Mouse (Mus musculus) midbrain, postnatal 0 days (tissue): ENCODE results near the gene Rasgef1c. TPM values are rescaled to one million over a fixed set of nuclear protein-coding genes. Genes with fewer than 3 reads are reported as not detected.

Experiments
- ATAC-seq: fragments of 200-750 bp; cut with Nextera tagmentation; 2 replicates; pipeline ENCODE4 v1.8.0; 2017; ENCODE audit warnings: moderate number of reproducible peaks, mild to moderate bottlenecking, moderate TSS enrichment, moderate library complexity; ENCODE audit not compliant: low FRiP score
- DNase-seq: peaks from one replicate; pipeline ENCODE4 v3.0.0-alpha.2; 2015; ENCODE audit warnings: low spot score
- H3K27ac ChIP-seq: fragments of 300-500 bp; sonication (generic); 2 replicates; pipeline ENCODE4 v1.5.1; 2014; ENCODE audit warnings: low read depth, mild to moderate bottlenecking, low read length, mixed read lengths
- H3K27me3 ChIP-seq: fragments of 300-500 bp; sonication (generic); 2 replicates; pipeline ENCODE4 v1.6.1; 2014; ENCODE audit warnings: low read length, control low read depth, mixed read lengths; ENCODE audit not compliant: insufficient read depth
- H3K36me3 ChIP-seq: fragments of 300-500 bp; sonication (generic); 2 replicates; pipeline ENCODE4 v1.6.1; 2014; ENCODE audit warnings: low read length, control low read depth, mixed read lengths; ENCODE audit not compliant: insufficient read depth
- H3K4me1 ChIP-seq: fragments of 300-500 bp; sonication (generic); 2 replicates; pipeline ENCODE4 v1.6.1; 2014; ENCODE audit warnings: mild to moderate bottlenecking, control low read depth, antibody characterized with exemption, low read length, mixed read lengths; ENCODE audit not compliant: insufficient read depth
- H3K4me2 ChIP-seq: fragments of 300-500 bp; sonication (generic); 2 replicates; pipeline ENCODE4 v1.6.1; 2014; ENCODE audit warnings: low read depth, mild to moderate bottlenecking, low read length, mixed read lengths; ENCODE audit not compliant: poor library complexity, severe bottlenecking
- H3K4me3 ChIP-seq: fragments of 300-500 bp; sonication (generic); 2 replicates; pipeline ENCODE4 v1.5.1; 2014; ENCODE audit warnings: low read depth, mild to moderate bottlenecking, low read length, moderate library complexity
- H3K9ac ChIP-seq: fragments of 300-500 bp; sonication (generic); replicated peaks from 2 replicates; pipeline ENCODE4 v1.6.1; 2014; ENCODE audit warnings: mild to moderate bottlenecking, low read length, moderate library complexity, mixed read lengths; ENCODE audit not compliant: poor library complexity, severe bottlenecking
- H3K9me3 ChIP-seq: fragments of 300-500 bp; sonication (generic); 2 replicates; pipeline ENCODE4 v1.6.1; 2016; ENCODE audit warnings: low read length, control low read depth
- CTCF ChIP-seq: IDR thresholded peaks from 2 replicates; pipeline ENCODE4 v1.5.1; 2016; ENCODE audit warnings: antibody characterized with exemption, mild to moderate bottlenecking
- WGBS: fragments of 180-500 bp; shearing (Covaris S2); extraction: QIAGEN DNeasy Blood & Tissue Kit; methylation state at CpG from one replicate; pipeline ENCODE4 v1.1.7; 2014; 5-methylcytosine and 5-hydroxymethylcytosine counted together
- polyA plus RNA-seq: library from polyadenylated mRNA; unstranded; fragments of >200 nt; fragmentation: Nextera tagmentation; extraction: Ambion mirVana; gene quantifications from 2 replicates; pipeline ENCODE4 v1.2.1, GENCODE M21; 2015
- total RNA-seq: library from RNA; depleted of rRNA; stranded (reverse); fragments of >200 nt; gene quantifications from 2 replicates; pipeline ENCODE4 v1.2.3, GENCODE M21; 2014

Gene Rasgef1c
- total and polyA plus RNA-seq, 2 experiments from 2014 or later: 43.3 to 45.7 TPM

- no peaks in the 10 kb centered on the region for H3K9me3 ChIP-seq
- no peaks in the 10 kb centered on the region for H3K27me3 ChIP-seq
- DNase-seq (no peak), ATAC-seq (no peak)
- H3K4me1 ChIP-seq: no peaks in the 10 kb centered on the region
- no peak overlapping the region for H3K4me2 ChIP-seq
- H3K36me3 ChIP-seq: peaks cover 5% of the 10 kb centered on the region; the same call in 1 of the 2 replicates
- H3K4me3 ChIP-seq: no peak overlapping the region
- no peak for TF ChIP-seq CTCF
- 92% methylated on average over 5 of the region's 5 CpGs for whole genome bisulfite sequencing
- H3K27ac ChIP-seq: no peak overlapping the region
- no peak overlapping the region for H3K9ac ChIP-seq
Observed at GRCm38 (mm10) chr11:49891993-49892392, 9.6 kb upstream of the Rasgef1c start.

- no peak for DNase-seq
- Histone ChIP-seq H3K4me2 (no peak overlapping the region), H3K36me3 (peaks cover 2% of the 10 kb centered on the region; the same call in 1 of the 2 replicates), H3K4me1 (no peaks in the 10 kb centered on the region), H3K27me3 (no peaks in the 10 kb centered on the region), H3K9ac (no peak overlapping the region), H3K27ac (no peak overlapping the region), H3K9me3 (no peaks in the 10 kb centered on the region), H3K4me3 (no peak overlapping the region)
- 70% methylated on average over 11 of the region's 11 CpGs for WGBS
- TF ChIP-seq CTCF: no peak
- ATAC-seq: no peak
Observed at GRCm38 (mm10) chr11:49893806-49894205, 7.8 kb upstream of the Rasgef1c start.

- Histone ChIP-seq H3K4me1 (no peaks in the 10 kb centered on the region), H3K4me2 (no peak overlapping the region), H3K9me3 (no peaks in the 10 kb centered on the region), H3K4me3 (no peak overlapping the region), H3K9ac (no peak overlapping the region), H3K27ac (no peak overlapping the region), H3K27me3 (peaks cover 9% of the 10 kb centered on the region; the same call in 1 of the 2 replicates), H3K36me3 (no peaks in the 10 kb centered on the region)
- 63% methylated on average over 6 of the region's 6 CpGs for WGBS
- TF ChIP-seq CTCF: no peak
- DNase-seq (no peak), ATAC-seq (no peak)
Observed at GRCm38 (mm10) chr11:49895966-49896590, 5.6 kb upstream of the Rasgef1c start.

GRCm38 (mm10) chr11:49900043-49900442 is 1.6 kb upstream of the Rasgef1c start:
- no peaks in the 10 kb centered on the region for H3K9me3 ChIP-seq
- peaks cover 9% of the 10 kb centered on the region; the same call in 1 of the 2 replicates for H3K27me3 ChIP-seq
- H3K4me3 ChIP-seq: no peak overlapping the region
- H3K27ac ChIP-seq: no peak overlapping the region
- ATAC-seq (no peak), DNase-seq (no peak)
- H3K4me1 ChIP-seq: 0 out of 2 replicates have a peak, but pooled peaks cover 4% of the 10 kb centered on the region
- H3K4me2 ChIP-seq: no peak overlapping the region
- WGBS: 78% methylated on average over 6 of the region's 6 CpGs
- H3K9ac ChIP-seq: no peak overlapping the region
- H3K36me3 ChIP-seq: no peaks in the 10 kb centered on the region
- TF ChIP-seq CTCF: no peak

GRCm38 (mm10) chr11:49900962-49901658 is 525 bp upstream of the Rasgef1c start:
- peak overlapping the region; percentile 77 for H3K4me3 ChIP-seq
- ATAC-seq: peak; percentile 24; the same call in 1 of the 2 replicates

GRCm38 (mm10) chr11:49903333-49903732 is 1.7 kb downstream of the Rasgef1c start:
- H3K4me1 ChIP-seq: 0 out of 2 replicates have a peak, but pooled peaks cover 4% of the 10 kb centered on the region
- peak; percentile 82 for TF ChIP-seq CTCF
- ATAC-seq (no peak), DNase-seq (peak; percentile 64)
- H3K27ac ChIP-seq: no peak overlapping the region
- no peaks in the 10 kb centered on the region for H3K9me3 ChIP-seq
- no peaks in the 10 kb centered on the region for H3K36me3 ChIP-seq
- peaks cover 9% of the 10 kb centered on the region; the same call in 1 of the 2 replicates for H3K27me3 ChIP-seq
- 9% methylated on average over 7 of the region's 7 CpGs for WGBS
- H3K9ac ChIP-seq: no peak overlapping the region
- H3K4me2 ChIP-seq: no peak overlapping the region
- no peak overlapping the region for H3K4me3 ChIP-seq

More at GRCm38 (mm10) chr11:49900962-49901658, 525 bp upstream of the Rasgef1c start:
- H3K9me3 ChIP-seq: no peaks in the 10 kb centered on the region
- no peak overlapping the region for H3K27ac ChIP-seq
- DNase-seq: no peak
- no peaks in the 10 kb centered on the region for H3K36me3 ChIP-seq
- H3K4me2 ChIP-seq: peak overlapping the region; percentile 83
- 0 out of 2 replicates have a peak, but pooled peaks cover 4% of the 10 kb centered on the region for H3K4me1 ChIP-seq
- TF ChIP-seq CTCF: no peak
- H3K9ac ChIP-seq: peak overlapping the region; percentile 93; the same call in 1 of the 2 replicates
- peaks cover 9% of the 10 kb centered on the region; the same call in 1 of the 2 replicates for H3K27me3 ChIP-seq
- WGBS: 27% methylated on average over 15 of the region's 15 CpGs
